Mouse (Mus musculus) testis, postnatal 14 days (tissue): Measurements from ENCODE around the gene Hist1h2bj.

Experiments
- DNase-seq: peaks from one replicate; pipeline ENCODE4 v3.0.0; 2021; ENCODE audit warnings: low spot score

The Hist1h2bj gene

GRCm38 (mm10) chr13:22042568-22043502 is at the start of gene Hist1h2bj, which contains the start of gene Hist1h2ag:
Gene Hist1h2bj, plus strand, starts transcription at chr13:22043214.
Gene Hist1h2ag, minus strand, starts transcription at chr13:22042944.
- peak; percentile 95 for DNase-seq

GRCm38 (mm10) chr13:21993957-21994738 is 48.9 kb upstream of the Hist1h2bj start:
- peak; percentile 62 for DNase-seq

GRCm38 (mm10) chr13:21994896-21995295 is 48.1 kb upstream of the Hist1h2bj start:
- DNase-seq: no peak

GRCm38 (mm10) chr13:21995331-21995914 is 47.6 kb upstream of the Hist1h2bj start:
- DNase-seq: no peak

- DNase-seq: no peak
These were observed 46.7 kb upstream of the Hist1h2bj start for GRCm38 (mm10) chr13:21996101-21996839.

GRCm38 (mm10) chr13:21996840-21997185 is 46.2 kb upstream of the Hist1h2bj start:
- DNase-seq: no peak

GRCm38 (mm10) chr13:21997201-21997820 is 45.7 kb upstream of the Hist1h2bj start:
- DNase-seq: no peak

- no peak for DNase-seq
These were observed 45.2 kb upstream of the Hist1h2bj start for GRCm38 (mm10) chr13:21997821-21998220.

- DNase-seq: no peak
These were observed 44.6 kb upstream of the Hist1h2bj start for GRCm38 (mm10) chr13:21998412-21998811.

- no peak for DNase-seq
These were observed 43.9 kb upstream of the Hist1h2bj start for GRCm38 (mm10) chr13:21999147-21999546.

- no peak for DNase-seq
These were observed 41.7 kb upstream of the Hist1h2bj start for GRCm38 (mm10) chr13:22001346-22001745.

- no peak for DNase-seq
These were observed 41.2 kb upstream of the Hist1h2bj start for GRCm38 (mm10) chr13:22001823-22002222.

GRCm38 (mm10) chr13:22005605-22006333 is 37.2 kb upstream of the Hist1h2bj start:
- peak; percentile 48 for DNase-seq

GRCm38 (mm10) chr13:22006334-22007120 is 36.5 kb upstream of the Hist1h2bj start:
- peak; percentile 42 for DNase-seq

GRCm38 (mm10) chr13:22007121-22007510 is 35.9 kb upstream of the Hist1h2bj start:
- no peak for DNase-seq

- no peak for DNase-seq
These were observed 35.1 kb upstream of the Hist1h2bj start for GRCm38 (mm10) chr13:22007872-22008271.

- no peak for DNase-seq
These were observed 34.3 kb upstream of the Hist1h2bj start for GRCm38 (mm10) chr13:22008707-22009106.

GRCm38 (mm10) chr13:22009642-22010041 is 33.4 kb upstream of the Hist1h2bj start, which contains the start of gene Prss16:
Gene Prss16, minus strand, starts transcription at chr13:22009742.
- DNase-seq: no peak

- DNase-seq: no peak
These were observed 29.3 kb upstream of the Hist1h2bj start for GRCm38 (mm10) chr13:22013716-22014115.

- DNase-seq: no peak
These were observed 28.6 kb upstream of the Hist1h2bj start for GRCm38 (mm10) chr13:22014411-22014845.
